Mouse (Mus musculus): ENCODE data around the gene Cfd. TPM values are rescaled to one million over a fixed set of nuclear protein-coding genes. Genes with fewer than 3 reads are reported as not detected.
A peak's percentile ranks its signal among the peaks of the same experiment; 100 is the strongest.

The Cfd gene
- total and polyA plus RNA-seq, 3 experiments, result 0.26 TPM; not detected in 2

DNA sequence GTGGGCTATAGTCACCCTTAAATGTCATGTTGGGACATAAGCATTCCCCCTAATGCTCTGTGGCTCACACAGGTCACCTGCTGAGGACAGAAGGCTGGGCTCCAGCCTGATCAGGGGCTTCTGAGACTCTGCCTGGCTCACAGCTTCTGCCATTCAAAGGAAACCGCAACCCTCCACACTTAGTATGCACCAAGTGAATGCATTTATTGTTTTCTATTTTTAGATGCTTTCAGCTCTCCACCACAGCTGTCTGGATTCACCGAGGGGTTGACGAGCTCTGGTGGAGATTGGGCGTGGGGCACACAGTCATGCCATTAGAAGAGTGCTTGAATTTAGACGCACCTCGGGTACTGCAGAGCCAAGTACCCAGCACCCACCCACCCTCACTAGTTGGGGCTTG is 17.3 kb upstream of the Cfd start:
- no peaks in the 10 kb centered on the region for H3K9me3 ChIP-seq (replicated peaks; ENCODE audit: low read length)
- no peak for TF ChIP-seq TBP (conservative IDR thresholded peaks at IDR 0.05; ENCODE audit: low read depth, low read length)
- TF ChIP-seq NRF1 (IDR thresholded peaks at IDR 0.05; ENCODE audit: low read depth, low read length), result no peak
- TF ChIP-seq RCOR1 (conservative IDR thresholded peaks at IDR 0.05; ENCODE audit: low read depth, low read length), result no peak
- no peak for TF ChIP-seq JUND (conservative IDR thresholded peaks at IDR 0.05; ENCODE audit: low read depth, low read length)
- TF ChIP-seq NELFE (IDR thresholded peaks at IDR 0.05; ENCODE audit: low read depth, low read length), result no peak
- no peak for TF ChIP-seq MXI1 (IDR thresholded peaks at IDR 0.05; ENCODE audit: low read depth, low read length)
- TF ChIP-seq GABPA (IDR thresholded peaks at IDR 0.05; ENCODE audit: insufficient replicate concordance, low read depth, low read length), result no peak
- no peak for TF ChIP-seq SMC3 (IDR thresholded peaks at IDR 0.05; ENCODE audit: low read depth, low read length)
- TF ChIP-seq ELF1 (IDR thresholded peaks at IDR 0.05; ENCODE audit: low read depth, low read length), result no peak
- no peak for TF ChIP-seq ZNF384 (IDR thresholded peaks at IDR 0.05; ENCODE audit: low read depth, low read length)
- TF ChIP-seq ETS1 (conservative IDR thresholded peaks at IDR 0.05; ENCODE audit: low read depth, low read length), result no peak
- no peak for TF ChIP-seq JUN (IDR thresholded peaks at IDR 0.05; ENCODE audit: insufficient read depth, low read depth, low read length)
- no peak for TF ChIP-seq CHD2 (IDR thresholded peaks at IDR 0.05; ENCODE audit: low read length)
- TF ChIP-seq MYC (IDR thresholded peaks at IDR 0.05; ENCODE audit: low read depth, low read length), result no peak
- TF ChIP-seq CHD1 (IDR thresholded peaks at IDR 0.05; ENCODE audit: low read depth, low read length), result no peak
- TF ChIP-seq ZC3H11A (IDR thresholded peaks at IDR 0.05; ENCODE audit: low read depth, low read length), result no peak
- no peak for TF ChIP-seq KAT2A (IDR thresholded peaks at IDR 0.05; ENCODE audit: insufficient replicate concordance, low read length)
- TF ChIP-seq MAFK (IDR thresholded peaks at IDR 0.05; ENCODE audit: insufficient replicate concordance, low read length), result no peak
- no peak overlapping the region for H3K27ac ChIP-seq (ENCODE audit: insufficient read depth, low read depth)
- no peak overlapping the region for H3K4me3 ChIP-seq (replicated peaks in 1 of 3; ENCODE audit: low read depth in 2 of 3, low read length in 2 of 3, poor library complexity in 1 of 3)
- no peaks in the 10 kb centered on the region for H3K79me2 ChIP-seq (replicated peaks; ENCODE audit: control insufficient read depth, extremely low read depth, insufficient read depth, poor library complexity, severe bottlenecking)
- H3K4me1 ChIP-seq (ENCODE audit: control insufficient read depth in 1 of 2, insufficient read depth in 2 of 2), result peaks cover 10 to 23% of the 10 kb centered on the region in 2 experiments
- dilution Hi-C loops (cut with MboI; ENCODE audit: extremely low pct_ligation_motif_present, extremely low pct_unique_long_range_greater_than_20kb, low sequenced_read_pairs), result no loop called here
- no peaks in the 10 kb centered on the region for H3K27me3 ChIP-seq (replicated peaks)
- H3K4me2 ChIP-seq (ENCODE audit: insufficient read depth, low read depth, poor library complexity, severe bottlenecking), result no peak overlapping the region
- H3K36me3 ChIP-seq (replicated peaks in 1 of 2; ENCODE audit: control insufficient read depth in 1 of 2, insufficient read depth in 1 of 2, low read length in 1 of 2), result peaks cover 0 to 4% of the 10 kb centered on the region in 2 experiments
- no peak for DNase-seq (ENCODE audit: extremely low read depth)
- in situ Hi-C loops (cut with MboI; ENCODE audit: low pct_ligation_motif_present, low pct_unique_long_range_greater_than_20kb, low sequenced_read_pairs), result no loop called here
- no peak overlapping the region for H3K9ac ChIP-seq (ENCODE audit: insufficient read depth, low read depth)

GRCm38 (mm10) chr10:79873715-79874289 is 16.9 kb upstream of the Cfd start:
- in situ Hi-C loops (cut with MboI; ENCODE audit: low pct_ligation_motif_present, low pct_unique_long_range_greater_than_20kb, low sequenced_read_pairs) (no loop called here), dilution Hi-C loops (cut with MboI; ENCODE audit: extremely low pct_ligation_motif_present, extremely low pct_unique_long_range_greater_than_20kb, low sequenced_read_pairs) (no loop called here)
- no peaks in the 10 kb centered on the region for H3K79me2 ChIP-seq (replicated peaks; ENCODE audit: control insufficient read depth, extremely low read depth, insufficient read depth, poor library complexity, severe bottlenecking)
- peaks cover 10 to 23% of the 10 kb centered on the region in 2 experiments for H3K4me1 ChIP-seq (ENCODE audit: control insufficient read depth in 1 of 2, insufficient read depth in 2 of 2)
- H3K9ac ChIP-seq (ENCODE audit: insufficient read depth, low read depth), result no peak overlapping the region
- H3K36me3 ChIP-seq (replicated peaks in 1 of 2; ENCODE audit: control insufficient read depth in 1 of 2, insufficient read depth in 1 of 2, low read length in 1 of 2), result peaks cover 0 to 4% of the 10 kb centered on the region in 2 experiments
- TF ChIP-seq ZC3H11A (IDR thresholded peaks at IDR 0.05; ENCODE audit: low read depth, low read length) (no peak), JUND (conservative IDR thresholded peaks at IDR 0.05; ENCODE audit: low read depth, low read length) (no peak), ZMIZ1 (IDR thresholded peaks at IDR 0.05; ENCODE audit: low read depth, low read length) (no peak), RCOR1 (conservative IDR thresholded peaks at IDR 0.05; ENCODE audit: low read depth, low read length) (no peak), TCF12 (IDR thresholded peaks at IDR 0.05; ENCODE audit: low read depth, low read length) (no peak), BHLHE40 (IDR thresholded peaks at IDR 0.05; ENCODE audit: low read depth, low read length) (no peak), USF2 (conservative IDR thresholded peaks at IDR 0.05; ENCODE audit: low read depth, low read length) (no peak), UBTF (IDR thresholded peaks at IDR 0.05; ENCODE audit: low read depth, low read length) (no peak), ZNF384 (IDR thresholded peaks at IDR 0.05; ENCODE audit: low read depth, low read length) (no peak), RAD21 (IDR thresholded peaks at IDR 0.05; ENCODE audit: low read depth, low read length) (no peak), CHD1 (IDR thresholded peaks at IDR 0.05; ENCODE audit: low read depth, low read length) (no peak), GABPA (IDR thresholded peaks at IDR 0.05; ENCODE audit: insufficient replicate concordance, low read depth, low read length) (no peak), JUN (IDR thresholded peaks at IDR 0.05; ENCODE audit: insufficient read depth, low read depth, low read length) (no peak), ELF1 (IDR thresholded peaks at IDR 0.05; ENCODE audit: low read depth, low read length) (no peak), MAFK (IDR thresholded peaks at IDR 0.05; ENCODE audit: insufficient replicate concordance, low read length) (no peak), POLR2AphosphoS2 (IDR thresholded peaks at IDR 0.05; ENCODE audit: low read depth, low read length) (no peak)
- no peak overlapping the region for H3K4me3 ChIP-seq (replicated peaks in 1 of 3; ENCODE audit: low read depth in 2 of 3, low read length in 2 of 3, poor library complexity in 1 of 3)
- H3K4me2 ChIP-seq (ENCODE audit: insufficient read depth, low read depth, poor library complexity, severe bottlenecking), result peak overlapping the region; percentile 59
- H3K27me3 ChIP-seq (replicated peaks), result no peaks in the 10 kb centered on the region
- no peak for DNase-seq (ENCODE audit: extremely low read depth)
- no peaks in the 10 kb centered on the region for H3K9me3 ChIP-seq (replicated peaks; ENCODE audit: low read length)
- H3K27ac ChIP-seq (ENCODE audit: insufficient read depth, low read depth), result no peak overlapping the region
